Mouse (Mus musculus) G1E (cell line): Measurements from ENCODE around the gene Fndc7.

Experiments
- CTCF ChIP-seq: IDR thresholded peaks from 2 replicates; pipeline ENCODE4 v1.5.1; 2012; ENCODE audit warnings: low read depth, low read length, inconsistent platforms, mixed read lengths
- GATA1 ChIP-seq: IDR thresholded peaks from 2 replicates; pipeline ENCODE4 v1.6.1; 2012; ENCODE audit warnings: borderline replicate concordance, low read length, inconsistent platforms, mixed read lengths

- TF ChIP-seq CTCF (no peak), GATA1 (no peak)
Observed at GRCm38 (mm10) chr3:108851075-108851474, 38.7 kb downstream of the Fndc7 start.
